Mouse (Mus musculus): Measurements from ENCODE around the gene Pam. TPM values are rescaled to one million over a fixed set of nuclear protein-coding genes. Genes with fewer than 3 reads are reported as not detected.

Pam gene
- 83.2 and 126 TPM in 2 replicates for polyA plus RNA-seq (2015; fragmentation: Nextera tagmentation; extraction: Ambion mirVana)

DNA sequence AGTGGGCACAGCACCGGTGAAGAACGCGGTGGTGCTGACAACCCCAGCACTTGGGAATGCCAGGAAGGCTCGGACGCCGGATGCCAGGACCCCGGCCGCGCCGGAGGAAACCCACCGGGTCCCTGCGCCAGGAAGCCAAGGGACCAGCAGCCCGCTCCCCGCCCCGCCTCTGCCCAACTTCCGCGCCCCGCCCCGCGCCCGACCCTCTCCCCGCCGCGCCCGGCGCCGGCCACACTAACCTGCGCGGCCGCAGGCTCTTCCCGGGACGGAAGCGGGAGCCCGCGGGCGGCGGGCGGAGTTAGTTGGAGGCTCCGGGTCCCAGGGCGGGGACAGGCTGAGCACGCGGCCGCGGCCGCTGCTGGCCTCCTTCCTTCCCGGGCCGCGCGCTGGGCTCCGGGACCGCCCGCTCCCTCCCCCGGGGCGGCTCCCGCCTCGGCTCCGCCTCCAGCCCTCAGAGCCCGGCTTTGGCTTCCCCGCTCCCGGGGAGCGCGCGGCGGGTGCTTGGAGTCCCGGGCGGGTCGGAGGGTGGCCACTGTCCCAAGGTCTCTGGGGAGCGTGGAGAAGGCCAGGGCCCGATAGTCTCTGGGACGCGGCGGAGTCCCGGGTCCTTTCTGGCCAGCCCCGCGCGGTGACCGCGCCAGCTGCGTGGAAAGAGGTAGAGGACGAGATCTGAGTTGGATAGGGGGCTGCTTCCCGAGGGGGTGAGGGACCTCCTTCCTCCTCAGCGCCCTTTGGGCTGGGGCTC is at the start of gene Pam:
Pam (minus strand) TSS at position 401 of the 745 bp plus-strand sequence.

DNA sequence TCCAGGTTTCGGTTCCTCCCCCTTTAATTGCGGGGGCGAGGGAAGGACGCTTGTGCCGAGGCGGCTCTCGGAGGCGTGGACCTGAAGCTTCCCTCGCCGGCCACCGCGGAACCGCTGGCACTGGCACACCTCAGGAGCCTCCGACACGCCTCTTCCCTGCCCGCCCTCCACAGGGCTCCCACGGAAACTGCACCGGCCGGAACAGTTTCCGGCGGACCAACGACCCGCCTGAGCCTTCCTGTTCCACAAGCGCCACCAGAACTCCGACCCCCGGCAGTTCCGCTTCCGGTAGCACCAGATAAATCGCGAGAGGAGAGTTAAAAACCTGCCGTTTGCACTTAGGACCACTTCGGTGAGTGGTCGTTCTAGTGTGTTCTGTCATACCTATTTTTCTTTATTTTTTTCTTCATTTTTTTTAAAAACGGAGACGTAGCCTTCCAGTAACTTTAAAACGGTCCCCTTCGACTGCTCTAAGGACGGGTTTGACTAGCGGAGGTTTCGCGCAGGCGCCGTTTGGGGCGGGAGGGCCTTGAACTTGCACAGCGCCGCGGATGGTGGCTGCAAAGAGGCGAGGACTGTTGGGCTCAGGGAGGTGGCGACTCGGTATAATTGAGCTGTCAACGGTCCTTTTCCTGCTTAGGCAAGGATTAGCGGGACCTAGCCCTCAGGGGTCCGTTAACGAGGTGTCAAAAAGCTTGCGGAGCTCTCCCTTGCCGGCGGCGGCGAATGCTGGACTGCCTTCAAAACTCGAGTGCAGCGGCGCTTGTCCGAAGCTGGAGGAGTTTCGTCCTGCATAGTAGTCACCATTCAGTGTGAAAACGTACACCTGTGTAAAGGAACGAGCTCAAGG is 325.3 kb downstream of the Pam start, which contains the start of the genes Gin1 and Ppip5k2:
Gin1 (plus strand) TSS at position 269 of the 850 bp plus-strand sequence.
Ppip5k2 (minus strand) TSS at position 508 of the 850 bp plus-strand sequence.

Data from adrenal gland, postnatal 0 days (tissue).